Mouse (Mus musculus) layer of hippocampus, postnatal 25 days (tissue): Measurements from ENCODE around the gene Atp6v0c. TPM values are rescaled to one million over a fixed set of nuclear protein-coding genes. Genes with fewer than 3 reads are reported as not detected.

Experiments used
- DNase-seq, 2 experiments: peaks; one replicate each; pipeline ENCODE4 v3.0.0; 2022; ENCODE audit warnings: mixed read lengths in 2 of 2, low spot score in 1 of 2; ENCODE audit errors: extremely low spot score in 1 of 2
- total RNA-seq, 2 experiments: library from RNA; stranded (reverse); gene quantifications; 2 replicates each; pipeline ENCODE4 v1.2.3; 2021

Gene Atp6v0c
- total RNA-seq: 1,000 to 10,000 TPM; 1,231 to 1,342 TPM

DNA sequence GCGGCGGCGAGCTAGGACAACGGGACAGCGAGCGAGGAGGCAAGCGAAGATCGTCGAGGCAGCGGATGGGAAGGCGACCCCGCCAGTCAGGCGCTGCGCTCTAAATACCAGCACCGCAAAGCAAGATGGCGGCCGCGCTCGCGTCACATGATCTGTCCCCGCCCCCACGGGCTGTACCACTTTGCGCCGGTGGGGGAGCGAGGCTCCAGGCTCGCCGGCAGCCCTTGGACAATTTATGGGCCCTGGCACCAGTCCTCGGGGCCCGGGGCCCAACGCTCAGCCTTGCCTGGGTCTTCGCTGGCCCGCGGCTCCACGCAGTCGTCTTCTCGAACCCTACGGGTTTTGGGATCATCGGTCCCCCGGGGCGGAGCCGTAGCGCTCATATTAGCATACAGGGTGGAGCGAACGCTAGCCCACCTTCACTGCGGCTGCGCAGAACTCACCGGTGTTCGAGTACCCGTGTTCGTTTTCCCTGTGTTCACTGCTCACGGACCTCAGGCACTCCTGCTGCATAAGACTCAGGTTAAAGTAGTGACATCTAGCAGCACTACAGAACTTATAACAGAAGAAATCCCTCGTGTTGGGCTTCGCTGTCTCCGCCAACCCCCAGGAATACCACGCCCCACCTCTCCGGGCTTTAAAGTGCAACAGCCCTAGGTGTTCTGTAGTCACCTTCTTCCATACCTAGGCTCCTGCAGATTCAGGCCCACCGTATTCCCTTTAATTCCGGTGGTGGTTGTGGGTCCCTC lies at the start of gene Atp6v0c:
Gene Atp6v0c (minus strand): TSS at position 386 of the 749 bp plus-strand sequence.
- peak; percentile 92 to 99 for DNase-seq

- no peak for DNase-seq
Measured at GRCm38 (mm10) chr17:24216836-24217235, 47.3 kb upstream of the Atp6v0c start.

DNA sequence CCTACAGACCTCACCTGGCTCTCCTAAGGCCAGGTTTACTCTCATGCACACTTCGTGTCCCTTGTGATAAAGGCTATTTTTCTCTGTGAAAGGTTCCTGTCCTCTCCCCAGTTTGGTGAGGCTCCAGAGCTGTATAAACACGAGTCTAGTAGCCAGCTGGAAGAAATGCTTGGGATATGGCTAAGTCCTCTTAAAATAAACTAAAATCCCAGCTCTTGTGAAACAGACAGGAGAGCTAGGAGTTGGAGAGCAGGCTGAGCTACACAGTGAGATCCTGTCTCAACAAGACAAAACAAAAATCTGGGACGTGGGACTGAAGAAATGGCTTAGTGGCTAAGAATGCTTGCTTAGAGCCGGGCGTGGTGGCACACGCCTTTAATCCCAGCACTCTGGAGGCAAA lies 43.7 kb upstream of the Atp6v0c start:
- no peak for DNase-seq

DNA sequence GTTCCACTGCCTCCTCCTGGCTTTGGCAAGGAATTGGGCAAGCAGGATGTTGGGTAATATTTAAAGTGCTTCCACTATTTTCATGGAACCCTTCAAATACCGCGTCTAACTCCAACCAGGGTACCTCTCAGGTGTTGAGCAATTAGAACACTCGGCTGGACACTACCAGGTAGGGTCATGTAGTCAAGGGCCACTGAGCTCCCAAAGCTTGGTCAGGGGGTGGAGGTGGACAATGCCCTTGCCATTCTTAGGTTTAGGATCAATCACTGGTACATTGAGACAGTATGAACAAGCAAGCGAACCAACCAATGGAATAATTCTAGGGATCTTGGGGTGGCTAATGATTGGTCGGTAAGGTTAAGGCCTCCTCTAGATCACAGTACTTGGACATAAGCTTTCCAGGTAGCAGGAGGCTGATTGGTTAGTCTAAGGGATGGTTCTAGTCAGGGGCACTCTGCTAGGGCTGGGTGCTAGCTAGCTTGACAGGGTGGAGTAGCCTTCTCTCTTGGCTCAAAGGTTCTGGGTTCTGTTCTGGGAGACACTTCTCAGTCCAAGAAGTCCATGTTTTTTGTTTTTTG lies 43.0 kb upstream of the Atp6v0c start:
- DNase-seq: no peak

GRCm38 (mm10) chr17:24211631-24212440 lies 42.3 kb upstream of the Atp6v0c start:
- DNase-seq: peak; percentile 70 to 75

GRCm38 (mm10) chr17:24210591-24210990 lies 41.1 kb upstream of the Atp6v0c start:
- no peak for DNase-seq

GRCm38 (mm10) chr17:24209916-24210240 lies 40.4 kb upstream of the Atp6v0c start:
- no peak for DNase-seq

DNA sequence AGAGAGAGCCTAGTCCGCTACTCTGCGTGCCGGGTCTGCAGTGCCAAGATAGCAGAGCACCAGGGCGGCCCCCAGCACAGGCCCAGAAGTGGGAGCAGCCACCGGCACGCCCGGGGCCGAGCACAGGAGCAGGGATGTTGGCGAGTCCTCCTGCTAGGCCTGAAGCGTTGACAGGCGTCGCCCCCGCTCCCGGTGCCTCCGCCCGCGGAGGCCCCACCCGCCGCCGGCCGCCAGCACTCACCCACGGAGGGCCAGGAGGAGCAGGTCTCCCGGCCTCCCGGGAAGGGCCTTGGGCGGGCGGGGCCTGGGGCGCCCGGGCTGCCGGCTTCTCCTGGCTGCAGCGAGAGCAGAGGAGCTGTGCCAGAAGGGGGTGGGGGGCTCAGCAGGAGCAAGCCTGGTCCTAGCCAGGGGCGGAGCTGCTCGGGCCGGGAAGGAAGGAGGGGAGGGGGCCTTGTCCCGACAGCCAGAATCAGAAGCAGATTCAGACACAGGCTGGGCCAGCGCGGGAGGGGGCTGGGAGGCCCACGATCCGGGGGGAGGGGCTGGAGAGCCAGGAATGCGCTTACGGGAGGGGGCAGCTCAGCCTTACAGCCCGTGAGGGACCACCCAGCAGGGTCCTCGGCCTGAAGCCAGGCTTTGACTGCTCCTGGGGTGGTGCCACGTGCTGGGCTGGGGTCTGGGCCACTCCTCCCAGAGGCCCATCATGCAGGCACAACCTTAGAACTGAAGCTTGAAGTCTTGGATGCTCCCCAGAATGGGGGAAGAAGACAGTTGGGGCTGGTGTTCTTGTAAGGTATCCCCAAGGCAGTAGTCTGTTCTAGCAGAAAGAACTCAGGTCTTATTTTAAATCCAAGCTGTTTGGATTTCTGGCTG lies 39.8 kb upstream of the Atp6v0c start, which contains the start of gene Ntn3:
Gene Ntn3 (minus strand): TSS at position 489 of the 873 bp plus-strand sequence.
- DNase-seq: peak; percentile 28 to 58

GRCm38 (mm10) chr17:24208641-24209042 lies 39.1 kb upstream of the Atp6v0c start:
- no peak for DNase-seq

GRCm38 (mm10) chr17:24207768-24208640 lies 38.5 kb upstream of the Atp6v0c start:
- no peak for DNase-seq

- DNase-seq: peak; percentile 63 to 70
Measured at GRCm38 (mm10) chr17:24206451-24207351, 37.2 kb upstream of the Atp6v0c start.

GRCm38 (mm10) chr17:24205908-24206361 lies 36.4 kb upstream of the Atp6v0c start:
- DNase-seq: no peak

GRCm38 (mm10) chr17:24205284-24205888 lies 35.9 kb upstream of the Atp6v0c start, which contains the start of gene Tbc1d24:
Tbc1d24 (minus strand) TSS chr17:24205562.
- peak; percentile 89 to 91 for DNase-seq

DNA sequence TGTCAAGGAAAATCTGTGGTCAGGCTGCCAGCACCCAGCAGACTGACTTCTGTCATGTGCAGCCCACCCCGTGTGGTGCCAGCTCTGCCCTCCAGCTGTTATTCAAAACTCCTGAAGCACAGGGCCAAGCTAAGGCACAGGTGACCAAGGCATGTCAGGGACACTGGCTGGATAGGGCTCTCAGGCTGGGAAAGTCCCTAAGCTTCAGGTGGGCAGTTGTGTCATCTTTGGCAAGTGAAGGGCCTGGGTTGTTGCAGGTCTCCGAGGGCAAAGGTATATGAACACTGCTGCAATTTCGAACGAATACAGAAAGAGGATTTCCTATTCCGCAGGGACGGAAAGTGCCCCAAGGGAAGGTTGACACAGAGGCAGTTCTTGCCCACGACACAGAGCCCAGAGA lies 35.3 kb upstream of the Atp6v0c start:
- DNase-seq: no peak

GRCm38 (mm10) chr17:24203611-24204534 lies 34.4 kb upstream of the Atp6v0c start:
- no peak for DNase-seq

DNA sequence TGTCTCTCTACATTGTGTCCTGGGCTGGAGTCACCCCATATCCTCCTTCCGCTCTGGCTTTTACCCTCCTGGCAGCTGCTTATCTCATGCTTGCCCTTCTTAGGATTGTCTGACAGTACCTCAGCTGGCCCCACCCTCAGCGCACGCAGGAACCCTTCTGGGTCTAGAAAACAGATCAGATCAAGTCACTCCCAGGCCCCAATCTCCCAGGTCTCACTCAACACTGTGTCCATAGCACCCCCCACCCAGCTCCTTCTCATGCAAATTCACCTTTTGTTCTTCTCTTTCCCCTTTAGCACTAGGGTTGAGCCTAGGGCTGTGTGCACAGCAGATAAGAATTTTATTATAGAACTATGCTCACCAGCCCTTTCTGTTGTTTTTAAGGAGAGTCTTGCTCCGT lies 33.6 kb upstream of the Atp6v0c start:
- no peak for DNase-seq

DNA sequence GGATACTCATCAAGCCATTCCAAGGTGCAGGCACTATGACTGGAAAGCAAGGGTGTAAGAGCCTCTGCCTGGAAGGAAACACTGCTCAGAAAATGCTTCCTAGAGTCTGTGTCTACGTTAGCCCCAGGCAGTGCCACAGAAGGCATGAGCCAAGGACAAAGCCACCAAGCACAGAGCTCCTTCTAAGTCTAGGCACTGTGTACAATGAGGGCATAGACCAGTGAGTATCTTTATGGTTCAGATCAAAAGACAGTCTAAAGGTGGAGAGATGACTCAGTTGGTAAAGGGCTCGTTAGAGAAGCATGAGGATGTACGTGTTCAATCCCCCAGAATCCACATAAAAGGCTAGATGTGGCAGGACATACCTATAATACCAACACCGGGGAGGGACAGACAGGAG lies 31.6 kb upstream of the Atp6v0c start:
- DNase-seq: no peak
